Mouse (Mus musculus): ENCODE data around the gene Thpo. TPM values are rescaled to one million over a fixed set of nuclear protein-coding genes. Genes with fewer than 3 reads are reported as not detected.

The Thpo gene
- total and polyA plus RNA-seq, 3 experiments = not detected

DNA sequence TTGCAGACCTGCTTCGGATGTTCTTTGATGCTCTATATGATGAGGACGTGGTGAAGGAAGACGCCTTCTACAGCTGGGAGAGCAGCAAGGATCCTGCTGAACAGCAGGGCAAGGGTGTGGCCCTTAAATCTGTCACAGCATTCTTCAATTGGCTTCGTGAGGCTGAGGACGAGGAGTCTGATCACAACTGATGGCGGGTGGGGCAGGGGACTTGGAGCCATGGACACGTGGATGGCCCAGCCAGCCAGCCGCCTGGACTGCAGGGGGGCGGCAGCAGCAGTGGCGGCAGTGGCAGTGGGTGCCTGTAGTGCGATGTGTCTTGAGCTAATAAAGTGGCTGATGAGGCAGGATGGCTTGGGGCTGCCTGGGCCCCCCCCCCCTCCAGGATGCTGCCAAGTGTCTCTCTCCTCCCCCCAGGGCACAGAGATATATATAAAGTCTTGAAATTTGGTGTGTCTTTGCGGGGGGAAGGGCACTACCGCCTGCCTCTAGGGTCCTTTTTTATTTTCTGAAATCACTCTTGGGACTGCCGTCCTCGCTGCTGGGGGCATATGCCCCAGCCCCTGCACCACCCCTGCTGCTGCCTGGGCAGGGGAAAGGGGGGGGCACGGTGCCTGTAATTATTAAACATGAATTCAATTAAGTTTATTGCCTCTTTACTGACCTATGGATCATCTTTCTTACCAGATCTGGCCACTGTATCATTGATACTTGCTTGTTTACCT is 41.9 kb downstream of the Thpo start:
- Histone ChIP-seq H3K4me3 (ENCODE audit: control insufficient read depth in 1 of 2, insufficient read depth in 1 of 2, low read depth in 2 of 2, low read length in 2 of 2) (no peak overlapping the region), H3K9me3 (replicated peaks; ENCODE audit: insufficient read depth, low read length) (no peaks in the 10 kb centered on the region), H3K27me3 (ENCODE audit: control insufficient read depth in 1 of 2, insufficient read depth in 2 of 2, low read length in 2 of 2) (no peaks in the 10 kb centered on the region), H3K79me2 (ENCODE audit: control insufficient read depth, insufficient read depth, low read length, poor library complexity) (no peaks in the 10 kb centered on the region), H3K36me3 (ENCODE audit: control insufficient read depth in 1 of 2, insufficient read depth in 2 of 2, low read length in 2 of 2) (peaks cover 5 to 22% of the 10 kb centered on the region in 2 experiments; a peak in 3 of 4 replicates), H3K9ac (ENCODE audit: control insufficient read depth, low read depth, low read length, poor library complexity, severe bottlenecking) (no peak overlapping the region), H3K4me1 (ENCODE audit: control insufficient read depth in 1 of 2, insufficient read depth in 2 of 2, low read length in 2 of 2) (no peaks in the 10 kb centered on the region), H3K27ac (ENCODE audit: control insufficient read depth, low read depth, low read length) (no peak overlapping the region)
- no peak for DNase-seq (ENCODE audit: low read depth, low spot score)
- TF ChIP-seq USF1 (IDR thresholded peaks at IDR 0.05; ENCODE audit: low read depth, low read length) (no peak), RAD21 (IDR thresholded peaks at IDR 0.05; ENCODE audit: low read depth, low read length) (no peak), UBTF (IDR thresholded peaks at IDR 0.05; ENCODE audit: borderline replicate concordance, insufficient read depth, low read depth, low read length) (no peak), ZKSCAN1 (IDR thresholded peaks at IDR 0.05; ENCODE audit: low read depth, low read length) (no peak), ELF1 (IDR thresholded peaks at IDR 0.05; ENCODE audit: low read depth, low read length) (no peak), USF2 (IDR thresholded peaks at IDR 0.05; ENCODE audit: borderline replicate concordance in 1 of 2, insufficient read depth in 1 of 2, low read depth in 1 of 2, low read length in 2 of 2) (no peak), MEF2A (IDR thresholded peaks at IDR 0.05; ENCODE audit: extremely low read depth, insufficient replicate concordance, low read depth, low read length, poor library complexity, severe bottlenecking) (no peak), TCF12 (IDR thresholded peaks at IDR 0.05; ENCODE audit: low read depth, low read length) (no peak), ZC3H11A (IDR thresholded peaks at IDR 0.05; ENCODE audit: low read depth, low read length) (no peak), SMC3 (IDR thresholded peaks at IDR 0.05; ENCODE audit: low read depth, low read length) (no peak), SIN3A (IDR thresholded peaks at IDR 0.05; ENCODE audit: low read length) (no peak), CTCF (IDR thresholded peaks at IDR 0.05 in 2 of 3, conservative IDR thresholded peaks at IDR 0.05 in 1 of 3; ENCODE audit: control insufficient read depth in 1 of 3, insufficient read depth in 1 of 3, low read depth in 2 of 3, low read length in 3 of 3, poor library complexity in 1 of 3, severe bottlenecking in 1 of 3) (no peak), E2F4 (IDR thresholded peaks at IDR 0.05; ENCODE audit: borderline replicate concordance, low read depth, low read length) (no peak), GATA1 (IDR thresholded peaks at IDR 0.05; ENCODE audit: low read depth, low read length) (no peak), CHD1 (IDR thresholded peaks at IDR 0.05; ENCODE audit: low read depth, low read length) (no peak), ETS1 (IDR thresholded peaks at IDR 0.05; ENCODE audit: low read depth, low read length) (no peak), POLR2A (IDR thresholded peaks at IDR 0.05; ENCODE audit: control insufficient read depth in 1 of 2, insufficient read depth in 1 of 2, low read depth in 1 of 2, low read length in 2 of 2, poor library complexity in 1 of 2) (no peak)

DNA sequence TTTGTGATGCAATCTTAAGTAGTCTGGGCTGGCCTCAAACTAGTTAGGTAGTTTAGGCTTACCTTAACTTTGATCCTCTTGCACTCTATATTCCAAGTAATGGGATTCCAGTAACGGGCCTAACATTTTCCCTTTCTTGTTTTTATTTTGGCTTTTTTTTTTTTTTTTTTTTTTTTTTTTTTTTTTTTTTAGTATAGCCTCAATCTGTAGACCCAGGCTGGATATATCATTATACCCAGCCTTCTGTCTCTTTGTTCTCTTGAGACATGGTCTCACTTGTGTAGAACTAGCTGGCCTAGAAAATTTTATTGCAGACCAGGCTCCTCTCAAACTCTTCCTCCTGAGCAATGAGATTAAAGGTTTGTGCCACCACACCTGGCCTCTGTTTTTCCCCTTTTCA is 42.7 kb downstream of the Thpo start:
- Histone ChIP-seq H3K4me3 (ENCODE audit: control insufficient read depth in 1 of 2, insufficient read depth in 1 of 2, low read depth in 2 of 2, low read length in 2 of 2) (no peak overlapping the region), H3K4me1 (ENCODE audit: control insufficient read depth in 1 of 2, insufficient read depth in 2 of 2, low read length in 2 of 2) (no peaks in the 10 kb centered on the region), H3K36me3 (ENCODE audit: control insufficient read depth in 1 of 2, insufficient read depth in 2 of 2, low read length in 2 of 2) (peaks cover 5 to 26% of the 10 kb centered on the region in 2 experiments; a peak in 3 of 4 replicates), H3K9me3 (replicated peaks; ENCODE audit: insufficient read depth, low read length) (no peaks in the 10 kb centered on the region), H3K79me2 (ENCODE audit: control insufficient read depth, insufficient read depth, low read length, poor library complexity) (no peaks in the 10 kb centered on the region), H3K9ac (ENCODE audit: control insufficient read depth, low read depth, low read length, poor library complexity, severe bottlenecking) (no peak overlapping the region), H3K27ac (ENCODE audit: control insufficient read depth, low read depth, low read length) (no peak overlapping the region), H3K27me3 (ENCODE audit: control insufficient read depth in 1 of 2, insufficient read depth in 2 of 2, low read length in 2 of 2) (no peaks in the 10 kb centered on the region)
- TF ChIP-seq ZNF384 (IDR thresholded peaks at IDR 0.05; ENCODE audit: low read depth, low read length) (peak; percentile 59; the same call in 1 of the 2 replicates), ZKSCAN1 (IDR thresholded peaks at IDR 0.05; ENCODE audit: low read depth, low read length) (no peak)
- no peak for DNase-seq (ENCODE audit: low read depth, low spot score)

Measured in MEL (cell line).